Mouse (Mus musculus): ENCODE results near the gene Ankrd9.

GRCm38 (mm10) chr12:110971972-110972371, 6.9 kb downstream of the Ankrd9 start:
- no peak for TF ChIP-seq POLR2A (IDR thresholded peaks at IDR 0.05; ENCODE audit: extremely low read depth, insufficient read depth, low read length)
- no peak for TF ChIP-seq CTCF (IDR thresholded peaks at IDR 0.05; ENCODE audit: extremely low read depth, insufficient read depth, low read length)

Data from cortical plate, adult 2 months (tissue).